Mouse (Mus musculus) G1E (cell line): Measurements from ENCODE around the gene Trpv3. TPM values are rescaled to one million over a fixed set of nuclear protein-coding genes. Genes with fewer than 3 reads are reported as not detected.

Experiments used
- ATAC-seq: 2 replicates; pipeline ENCODE4 v1.8.0; 2016; ENCODE audit warnings: mild to moderate bottlenecking; ENCODE audit not compliant: insufficient number of reproducible peaks, poor library complexity, low FRiP score, severe bottlenecking; ENCODE audit errors: extremely low read depth
- DNase-seq: peaks from one replicate; pipeline ENCODE4 v3.0.0; 2012; ENCODE audit warnings: low spot score
- H3K27me3 ChIP-seq: 2 replicates; pipeline ENCODE4 v1.6.1; 2012; ENCODE audit warnings: mild to moderate bottlenecking, low read length, inconsistent platforms; ENCODE audit not compliant: insufficient read depth
- H3K36me3 ChIP-seq: replicated peaks from 2 replicates; pipeline ENCODE3; 2012; ENCODE audit warnings: mild to moderate bottlenecking, inconsistent platforms
- H3K4me1 ChIP-seq: 2 replicates; pipeline ENCODE4 v1.6.1; 2012; ENCODE audit warnings: low read depth, low read length, inconsistent platforms, mixed read lengths; ENCODE audit not compliant: insufficient read depth
- H3K4me3 ChIP-seq: 2 replicates; pipeline ENCODE4 v1.5.1; 2012; ENCODE audit warnings: low read depth, mild to moderate bottlenecking, inconsistent platforms, low read length, moderate library complexity, mixed read lengths
- H3K9me3 ChIP-seq: replicated peaks from 2 replicates; pipeline ENCODE4 v1.6.1; 2012; ENCODE audit warnings: inconsistent platforms
- CTCF ChIP-seq: IDR thresholded peaks from 2 replicates; pipeline ENCODE4 v1.5.1; 2012; ENCODE audit warnings: low read depth, low read length, inconsistent platforms, mixed read lengths
- GATA1 ChIP-seq: IDR thresholded peaks from 2 replicates; pipeline ENCODE4 v1.6.1; 2012; ENCODE audit warnings: borderline replicate concordance, low read length, inconsistent platforms, mixed read lengths
- GATA2 ChIP-seq: IDR thresholded peaks from 2 replicates; pipeline ENCODE4 v1.6.1; 2012; ENCODE audit warnings: low read depth, low read length, inconsistent platforms, borderline replicate concordance
- POLR2AphosphoS5 ChIP-seq: IDR thresholded peaks from 2 replicates; pipeline ENCODE4 v1.6.1; 2012; ENCODE audit warnings: low read depth, low read length, inconsistent platforms; ENCODE audit not compliant: insufficient replicate concordance
- TAL1 ChIP-seq: conservative IDR thresholded peaks from 2 replicates; pipeline ENCODE4 v1.6.1; 2012; ENCODE audit warnings: low read depth, low read length, inconsistent platforms, mixed read lengths
- polyA plus RNA-seq: library from polyadenylated mRNA; stranded (reverse); fragments of >175 nt; gene quantifications from 2 replicates; pipeline ENCODE4 v1.2.3, GENCODE M21; 2012
- total RNA-seq, 2 experiments: library from RNA; stranded (forward) in 1 of 2; stranded (reverse) in 1 of 2; fragments of 200-1000 nt in 1 of 2; fragments of >200 nt in 1 of 2; fragmentation: Nextera tagmentation in 1 of 2; gene quantifications; 2 replicates each; pipeline ENCODE4 v1.2.3; 2014 to 2017

Trpv3 gene
- not detected in 2 replicates for total RNA-seq (2014; fragmentation: Nextera tagmentation)
- total RNA-seq (2017), result under 0.01 and 0.16 TPM in 2 replicates
- polyA plus RNA-seq, result not detected in 2 replicates

- no peak for ATAC-seq
- Histone ChIP-seq H3K27me3 (peaks cover 28% of the 10 kb centered on the region), H3K4me3 (no peak within 1 kb of the TSS), H3K4me1 (peaks cover 4% of the 10 kb centered on the region), H3K36me3 (no peaks in the 10 kb centered on the region), H3K9me3 (no peaks in the 10 kb centered on the region)
- DNase-seq, result no peak
- TF ChIP-seq POLR2AphosphoS5, result no peak
- no peak for TF ChIP-seq TAL1
- TF ChIP-seq GATA2, result no peak
- TF ChIP-seq CTCF, result no peak
- TF ChIP-seq GATA1, result no peak
Observed at GRCm38 (mm10) chr11:73267267-73267666, at the start of gene Trpv3. TSS of gene Trpv3 (plus strand) at chr11:73267388.

- Histone ChIP-seq H3K27me3 (peaks cover 2% of the 10 kb centered on the region), H3K36me3 (no peaks in the 10 kb centered on the region), H3K4me1 (no peaks in the 10 kb centered on the region; the same call in 1 of the 2 replicates), H3K4me3 (no peak overlapping the region), H3K9me3 (no peaks in the 10 kb centered on the region)
- TF ChIP-seq TAL1, result no peak
- no peak for TF ChIP-seq GATA1
- no peak; the same call in 1 of the 2 replicates for TF ChIP-seq CTCF
- TF ChIP-seq GATA2, result no peak
- no peak for TF ChIP-seq POLR2AphosphoS5
- DNase-seq (no peak), ATAC-seq (no peak)
Observed at GRCm38 (mm10) chr11:73219671-73220070, 47.5 kb upstream of the Trpv3 start.

GRCm38 (mm10) chr11:73220651-73221050 is 46.5 kb upstream of the Trpv3 start:
- TF ChIP-seq POLR2AphosphoS5 (no peak), GATA1 (no peak), GATA2 (no peak), CTCF (no peak), TAL1 (no peak)
- Histone ChIP-seq H3K36me3 (no peaks in the 10 kb centered on the region), H3K4me1 (no peaks in the 10 kb centered on the region; the same call in 1 of the 2 replicates), H3K27me3 (no peaks in the 10 kb centered on the region; the same call in none of the 2 replicates), H3K4me3 (no peak overlapping the region), H3K9me3 (no peaks in the 10 kb centered on the region)
- no peak for DNase-seq
- no peak for ATAC-seq

- ATAC-seq, result no peak; the same call in 1 of the 2 replicates
Observed at GRCm38 (mm10) chr11:73222846-73223245, 44.3 kb upstream of the Trpv3 start.

GRCm38 (mm10) chr11:73223966-73224365 is 43.2 kb upstream of the Trpv3 start:
- no peaks in the 10 kb centered on the region; the same call in 1 of the 2 replicates for H3K27me3 ChIP-seq
- DNase-seq (no peak), ATAC-seq (peak; percentile 40; the same call in 1 of the 2 replicates)
- no peaks in the 10 kb centered on the region for H3K9me3 ChIP-seq
- TF ChIP-seq TAL1 (no peak), GATA2 (no peak), POLR2AphosphoS5 (no peak), GATA1 (no peak), CTCF (no peak)
- no peaks in the 10 kb centered on the region for H3K36me3 ChIP-seq
- no peak overlapping the region for H3K4me3 ChIP-seq
- H3K4me1 ChIP-seq, result no peaks in the 10 kb centered on the region; the same call in 1 of the 2 replicates

More at GRCm38 (mm10) chr11:73222846-73223245, 44.3 kb upstream of the Trpv3 start:
- no peaks in the 10 kb centered on the region; the same call in 1 of the 2 replicates for H3K27me3 ChIP-seq
- H3K4me3 ChIP-seq, result no peak overlapping the region
- H3K4me1 ChIP-seq, result no peaks in the 10 kb centered on the region; the same call in 1 of the 2 replicates
- TF ChIP-seq TAL1 (no peak), GATA1 (no peak), GATA2 (no peak), POLR2AphosphoS5 (no peak), CTCF (no peak)
- H3K36me3 ChIP-seq, result no peaks in the 10 kb centered on the region
- DNase-seq, result no peak
- H3K9me3 ChIP-seq, result no peaks in the 10 kb centered on the region

GRCm38 (mm10) chr11:73225856-73226255 is 41.3 kb upstream of the Trpv3 start:
- Histone ChIP-seq H3K27me3 (no peaks in the 10 kb centered on the region; the same call in 1 of the 2 replicates), H3K4me3 (no peak overlapping the region), H3K4me1 (no peaks in the 10 kb centered on the region; the same call in 1 of the 2 replicates), H3K9me3 (no peaks in the 10 kb centered on the region), H3K36me3 (no peaks in the 10 kb centered on the region)
- no peak for ATAC-seq
- TF ChIP-seq GATA1, result no peak
- no peak for TF ChIP-seq POLR2AphosphoS5
- no peak for TF ChIP-seq GATA2
- no peak for TF ChIP-seq TAL1
- no peak for DNase-seq
